Mouse (Mus musculus): ENCODE measurements around the gene Myh11.
A peak's percentile ranks its signal among the peaks of the same experiment; 100 is the strongest.

Myh11 gene

GRCm38 (mm10) chr16:14265203-14265920 lies 25.8 kb downstream of the Myh11 start:
- no peak for DNase-seq

GRCm38 (mm10) chr16:14264504-14264903 lies 26.7 kb downstream of the Myh11 start:
- no peak for DNase-seq

- no peak for DNase-seq
Measured at GRCm38 (mm10) chr16:14263241-14263640, 27.9 kb downstream of the Myh11 start.

- DNase-seq = no peak
Measured at GRCm38 (mm10) chr16:14262410-14262809, 28.8 kb downstream of the Myh11 start.

- no peak for DNase-seq
Measured at GRCm38 (mm10) chr16:14258856-14259255, 32.3 kb downstream of the Myh11 start.

GRCm38 (mm10) chr16:14253586-14253985 lies 37.6 kb downstream of the Myh11 start:
- no peak for DNase-seq

GRCm38 (mm10) chr16:14252877-14253276 lies 38.3 kb downstream of the Myh11 start:
- no peak for DNase-seq

GRCm38 (mm10) chr16:14249913-14250312 lies 41.3 kb downstream of the Myh11 start:
- no peak for DNase-seq

GRCm38 (mm10) chr16:14242553-14242952 lies 48.6 kb downstream of the Myh11 start:
- no peak for DNase-seq

- no peak for DNase-seq
Measured at GRCm38 (mm10) chr16:14242059-14242458, 49.1 kb downstream of the Myh11 start.

- peak; percentile 72 for DNase-seq
Measured at GRCm38 (mm10) chr16:14237100-14237723, 54.0 kb downstream of the Myh11 start.

- DNase-seq = no peak
Measured at GRCm38 (mm10) chr16:14215156-14215555, 76.0 kb downstream of the Myh11 start.

- no peak for DNase-seq
Measured at GRCm38 (mm10) chr16:14198798-14199197, 92.4 kb downstream of the Myh11 start.

GRCm38 (mm10) chr16:14195427-14195826 lies 95.7 kb downstream of the Myh11 start:
- DNase-seq = peak; percentile 78

- DNase-seq = no peak
Measured at GRCm38 (mm10) chr16:14194164-14194950, 96.8 kb downstream of the Myh11 start.

GRCm38 (mm10) chr16:14185516-14185915 lies 105.7 kb downstream of the Myh11 start:
- DNase-seq = no peak

- DNase-seq = no peak
Measured at GRCm38 (mm10) chr16:14183856-14184255, 107.3 kb downstream of the Myh11 start.

- no peak for DNase-seq
Measured at GRCm38 (mm10) chr16:14182360-14182759, 108.8 kb downstream of the Myh11 start.

GRCm38 (mm10) chr16:14180163-14180733 lies 110.9 kb downstream of the Myh11 start:
- no peak for DNase-seq

GRCm38 (mm10) chr16:14178041-14178440 lies 113.1 kb downstream of the Myh11 start:
- no peak for DNase-seq

- DNase-seq = no peak
Measured at GRCm38 (mm10) chr16:14169706-14170105, 121.5 kb downstream of the Myh11 start.

- DNase-seq = no peak
Measured at GRCm38 (mm10) chr16:14166490-14166889, 124.7 kb downstream of the Myh11 start.

- no peak for DNase-seq
Measured at GRCm38 (mm10) chr16:14163731-14164130, 127.4 kb downstream of the Myh11 start.
